Mouse (Mus musculus) kidney, embryonic 16.5 days (tissue): ENCODE measurements around the gene Pacs2. TPM values are rescaled to one million over a fixed set of nuclear protein-coding genes. Genes with fewer than 3 reads are reported as not detected.

Source experiments
- ATAC-seq: fragments of 200-750 bp; cut with Nextera tagmentation; 2 replicates; pipeline ENCODE4 v1.8.0; 2017; ENCODE audit warnings: moderate TSS enrichment; ENCODE audit not compliant: low FRiP score, low TSS enrichment
- H3K27ac ChIP-seq: fragments of 300-500 bp; sonication (generic); 2 replicates; pipeline ENCODE4 v1.5.1; 2014; ENCODE audit warnings: low read length
- H3K27me3 ChIP-seq: fragments of 300-500 bp; sonication (generic); 2 replicates; pipeline ENCODE4 v1.6.1; 2014; ENCODE audit warnings: low read length, control low read depth, mixed read lengths; ENCODE audit not compliant: insufficient read depth
- H3K36me3 ChIP-seq: fragments of 300-500 bp; sonication (generic); 2 replicates; pipeline ENCODE4 v1.6.1; 2014; ENCODE audit warnings: low read length, control low read depth, mixed read lengths; ENCODE audit not compliant: insufficient read depth
- H3K4me1 ChIP-seq: fragments of 300-500 bp; sonication (generic); 2 replicates; pipeline ENCODE4 v1.6.1; 2014; ENCODE audit warnings: low read length, control low read depth, mixed read lengths; ENCODE audit not compliant: insufficient read depth
- H3K4me2 ChIP-seq: fragments of 300-500 bp; sonication (generic); replicated peaks from 2 replicates; pipeline ENCODE4 v1.6.1; 2014; ENCODE audit warnings: low read depth, low read length
- H3K4me3 ChIP-seq: fragments of 300-500 bp; sonication (generic); 2 replicates; pipeline ENCODE4 v1.5.1; 2014; ENCODE audit warnings: mild to moderate bottlenecking, low read length
- H3K9ac ChIP-seq: fragments of 300-500 bp; sonication (generic); replicated peaks from 2 replicates; pipeline ENCODE4 v1.6.1; 2014; ENCODE audit warnings: low read length
- H3K9me3 ChIP-seq: fragments of 300-500 bp; sonication (generic); 2 replicates; pipeline ENCODE4 v1.6.1; 2016; ENCODE audit warnings: low read length, control low read depth
- WGBS: fragments of 180-500 bp; shearing (Covaris S2); extraction: QIAGEN DNeasy Blood & Tissue Kit; methylation state at CpG from one replicate; pipeline ENCODE4 v1.1.7; 2014; 5-methylcytosine and 5-hydroxymethylcytosine counted together
- polyA plus RNA-seq: library from polyadenylated mRNA; unstranded; fragments of >200 nt; fragmentation: Nextera tagmentation; extraction: Ambion mirVana; gene quantifications from 2 replicates; pipeline ENCODE4 v1.2.1, GENCODE M21; 2015

Gene Pacs2
- polyA plus RNA-seq, result 13.3 and 13.8 TPM in 2 replicates

DNA sequence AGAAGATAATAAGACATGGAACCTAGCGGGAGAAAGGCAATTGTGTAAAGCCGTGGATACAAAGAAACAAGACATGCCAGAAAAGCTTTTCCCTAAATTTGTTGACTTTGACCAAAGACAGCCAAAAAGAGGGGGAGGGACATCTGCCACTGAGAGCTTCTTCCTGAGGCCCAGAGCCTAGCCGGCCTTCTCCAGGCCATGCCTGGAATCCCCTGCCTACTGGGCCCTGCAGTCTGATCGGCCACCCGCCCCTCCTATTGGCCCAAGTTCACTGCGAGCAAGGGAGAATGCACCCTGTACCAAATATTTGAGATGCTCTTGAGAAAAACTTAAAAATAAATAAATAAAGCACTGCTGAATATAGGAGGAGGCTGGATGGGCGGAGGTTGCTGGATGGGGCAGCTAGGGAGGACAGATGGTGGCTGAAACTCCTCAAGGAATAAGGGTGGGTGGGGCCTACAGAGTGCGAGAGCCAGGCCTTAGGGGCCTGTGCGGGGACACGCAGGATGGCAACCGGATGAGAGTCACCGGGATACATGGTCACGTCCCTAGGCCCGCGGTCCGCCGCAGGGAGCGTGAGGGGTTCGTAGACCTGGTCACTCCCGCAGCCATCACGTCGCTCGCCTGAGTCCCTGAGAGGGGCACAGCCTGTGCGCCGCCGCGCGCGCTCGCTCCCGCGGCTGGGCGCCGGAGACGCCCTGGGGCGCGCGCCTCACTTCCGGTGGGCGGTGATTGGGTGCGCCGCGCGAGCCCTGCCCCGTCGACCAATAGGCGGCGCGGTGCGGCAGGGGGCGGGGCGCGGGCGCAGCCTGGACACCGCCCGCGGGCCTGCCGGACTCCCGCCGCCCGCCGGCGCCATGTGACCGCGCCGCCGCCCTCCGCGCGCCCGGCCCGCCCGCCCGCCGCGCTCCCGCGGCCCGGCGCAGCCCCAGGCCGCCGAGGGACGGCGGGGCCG is at the start of gene Pacs2:
Gene Pacs2, plus strand, starts transcription at position 905 of the 955 bp plus-strand sequence.
- peak within 1 kb of the TSS; percentile 87 for H3K4me2 ChIP-seq
- no peaks in the 10 kb centered on the region for H3K36me3 ChIP-seq
- peak within 1 kb of the TSS; percentile 88 for H3K27ac ChIP-seq
- peak within 1 kb of the TSS; percentile 85 for H3K4me3 ChIP-seq
- peak; percentile 95 for ATAC-seq
- no peaks in the 10 kb centered on the region for H3K27me3 ChIP-seq
- H3K9me3 ChIP-seq, result no peaks in the 10 kb centered on the region
- WGBS, result 3% methylated on average over 84 of the region's 85 CpGs
- H3K4me1 ChIP-seq, result peaks cover 28% of the 10 kb centered on the region
- H3K9ac ChIP-seq, result peak within 1 kb of the TSS; percentile 91

DNA sequence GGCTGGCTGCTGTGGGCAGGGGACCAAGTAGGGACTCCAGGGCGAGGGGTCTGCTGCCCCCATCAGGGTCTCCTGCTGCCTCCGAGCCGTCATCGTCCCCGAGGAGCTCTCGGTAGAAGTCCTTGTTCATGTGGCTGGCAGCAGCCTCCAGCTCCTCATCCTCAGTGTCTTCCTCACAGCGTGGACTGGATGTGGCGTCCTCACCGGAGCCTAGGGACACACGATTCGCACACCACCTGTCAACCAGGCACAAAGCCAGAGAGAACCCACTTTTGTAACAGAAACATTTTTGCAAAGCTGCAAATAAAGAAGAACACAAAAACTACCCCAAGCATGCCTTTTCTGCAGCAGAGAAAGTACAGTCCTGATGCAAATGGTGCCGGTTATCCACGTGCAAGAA is 48.5 kb upstream of the Pacs2 start:
- Histone ChIP-seq H3K4me1 (peaks cover 13% of the 10 kb centered on the region), H3K9me3 (no peaks in the 10 kb centered on the region), H3K27ac (no peak overlapping the region), H3K4me3 (no peak overlapping the region), H3K36me3 (peaks cover 91% of the 10 kb centered on the region), H3K9ac (no peak overlapping the region), H3K4me2 (no peak overlapping the region), H3K27me3 (no peaks in the 10 kb centered on the region)
- 94% methylated on average over 13 of the region's 13 CpGs for WGBS
- no peak for ATAC-seq

DNA sequence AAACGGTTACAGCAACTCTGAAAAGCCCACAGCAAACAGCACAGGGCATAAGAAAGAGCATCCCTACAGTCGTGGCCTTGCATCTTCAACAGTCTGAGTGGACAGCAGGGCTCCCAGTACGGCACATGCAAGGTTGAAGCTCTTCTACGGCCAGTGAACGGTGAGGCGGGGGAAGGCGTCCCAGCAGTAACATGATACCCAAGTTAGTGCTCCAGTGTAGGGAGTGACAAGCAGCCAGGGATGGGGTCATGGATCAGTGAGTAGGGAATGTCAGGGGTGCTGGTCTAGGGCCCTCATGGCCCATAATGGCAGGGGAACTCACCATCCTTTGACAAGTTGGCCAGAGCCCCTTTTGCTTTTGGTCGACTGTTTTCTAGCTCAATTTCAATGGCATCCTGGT is 45.4 kb upstream of the Pacs2 start:
- ATAC-seq, result peak; percentile 88
- Histone ChIP-seq H3K4me2 (no peak overlapping the region), H3K9ac (no peak overlapping the region), H3K4me1 (peaks cover 13% of the 10 kb centered on the region), H3K36me3 (peaks cover 89% of the 10 kb centered on the region), H3K27ac (peak overlapping the region; percentile 7; the same call in 1 of the 2 replicates), H3K4me3 (no peak overlapping the region), H3K9me3 (no peaks in the 10 kb centered on the region), H3K27me3 (no peaks in the 10 kb centered on the region)
- WGBS, result 23% methylated on average over 8 of the region's 8 CpGs

DNA sequence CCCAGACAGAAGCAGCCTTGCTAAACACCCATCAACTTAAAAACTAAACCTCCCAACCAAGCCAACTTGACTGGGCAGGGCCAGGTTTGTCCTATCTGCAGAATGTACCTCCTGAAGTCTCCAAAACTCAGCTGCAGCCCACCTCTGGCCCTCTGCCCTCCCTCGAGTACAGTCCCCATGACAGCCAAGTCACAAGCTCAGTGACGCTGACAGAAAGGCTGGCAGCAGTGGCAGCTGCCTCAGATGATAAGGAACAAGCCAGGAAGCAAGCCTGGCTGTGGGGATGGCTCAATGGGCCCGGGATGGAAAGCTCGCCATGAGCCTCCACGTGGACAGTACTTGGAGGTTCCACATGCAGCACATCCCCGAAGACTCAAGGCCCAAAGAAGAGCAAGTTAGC is 44.7 kb upstream of the Pacs2 start:
- Histone ChIP-seq H3K9ac (no peak overlapping the region), H3K9me3 (no peaks in the 10 kb centered on the region), H3K27me3 (no peaks in the 10 kb centered on the region), H3K4me2 (no peak overlapping the region), H3K4me3 (no peak overlapping the region), H3K27ac (peak overlapping the region; percentile 22), H3K36me3 (peaks cover 84% of the 10 kb centered on the region), H3K4me1 (peaks cover 13% of the 10 kb centered on the region)
- 83% methylated on average over 6 of the region's 6 CpGs for WGBS
- ATAC-seq, result no peak

DNA sequence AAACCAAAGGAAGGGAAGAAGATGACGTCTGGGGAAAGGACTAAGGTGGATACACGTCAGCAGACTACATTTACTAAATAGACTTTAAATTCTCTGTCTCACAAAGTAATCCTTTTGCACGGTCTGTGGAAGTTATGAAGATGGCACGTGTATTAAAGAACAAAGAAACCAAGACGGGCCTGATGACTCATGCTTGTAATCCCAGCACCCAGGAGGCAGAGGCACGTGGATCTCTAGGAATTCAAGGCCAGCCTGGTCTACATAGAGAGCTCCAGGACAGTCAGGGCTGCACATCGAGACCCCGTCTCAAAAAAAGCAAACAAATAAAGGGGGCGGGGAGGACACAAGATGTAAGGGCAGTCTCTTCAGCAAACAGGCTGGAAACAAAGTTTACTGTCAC is 39.6 kb upstream of the Pacs2 start:
- no peaks in the 10 kb centered on the region for H3K9me3 ChIP-seq
- H3K9ac ChIP-seq, result no peak overlapping the region
- no peaks in the 10 kb centered on the region for H3K27me3 ChIP-seq
- peaks cover 17% of the 10 kb centered on the region for H3K4me1 ChIP-seq
- H3K36me3 ChIP-seq, result peaks cover 57% of the 10 kb centered on the region
- WGBS, result 94% methylated on average over 9 of the region's 9 CpGs
- no peak overlapping the region for H3K4me3 ChIP-seq
- ATAC-seq, result no peak
- no peak overlapping the region for H3K4me2 ChIP-seq
- no peak overlapping the region for H3K27ac ChIP-seq

DNA sequence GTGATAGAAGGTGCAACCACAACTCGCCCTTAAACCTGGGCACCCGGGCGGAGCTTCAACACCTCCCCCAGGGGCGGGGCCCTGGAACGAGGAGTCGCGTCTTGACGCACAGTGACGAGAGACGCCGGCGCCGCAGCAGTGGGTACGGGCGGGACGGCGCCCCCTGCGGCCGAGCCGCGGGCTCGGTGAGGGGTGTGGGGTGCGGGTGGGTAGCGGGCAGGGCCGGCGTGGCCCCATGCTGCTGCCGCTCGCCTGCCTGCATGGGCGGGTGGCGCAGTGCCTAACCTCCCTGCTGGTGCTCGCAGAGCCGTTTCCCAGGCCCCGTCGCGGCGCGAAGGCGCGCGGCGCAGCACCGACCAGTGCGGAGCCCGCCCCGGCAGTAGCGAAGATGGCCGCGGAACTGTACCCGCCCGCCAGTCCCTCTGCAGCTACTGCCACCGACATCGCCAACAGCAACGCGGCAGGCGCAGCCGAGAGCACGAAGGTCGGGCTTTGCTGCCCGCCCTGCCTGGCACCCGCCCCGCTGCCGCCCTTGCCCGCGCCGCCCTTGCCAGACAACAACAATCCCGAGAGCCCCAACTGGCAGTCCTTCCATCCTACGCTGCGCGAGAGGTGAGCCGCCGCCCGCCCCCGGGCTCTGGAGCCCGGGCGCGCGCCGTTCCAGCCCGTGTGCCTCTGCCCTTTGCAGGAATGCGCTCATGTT is 37.8 kb upstream of the Pacs2 start, which contains the start of gene Btbd6:
Gene Btbd6, plus strand, starts transcription at position 112 of the 703 bp plus-strand sequence.
- under 1% methylated on average over 64 of the region's 80 CpGs for whole genome bisulfite sequencing
- Histone ChIP-seq H3K4me2 (peak within 1 kb of the TSS; percentile 84), H3K27me3 (no peaks in the 10 kb centered on the region), H3K4me3 (peak within 1 kb of the TSS; percentile 74), H3K36me3 (peaks cover 58% of the 10 kb centered on the region), H3K9ac (peak within 1 kb of the TSS; percentile 86), H3K9me3 (no peaks in the 10 kb centered on the region), H3K4me1 (peaks cover 12% of the 10 kb centered on the region), H3K27ac (peak within 1 kb of the TSS; percentile 94)
- ATAC-seq, result peak; percentile 96

DNA sequence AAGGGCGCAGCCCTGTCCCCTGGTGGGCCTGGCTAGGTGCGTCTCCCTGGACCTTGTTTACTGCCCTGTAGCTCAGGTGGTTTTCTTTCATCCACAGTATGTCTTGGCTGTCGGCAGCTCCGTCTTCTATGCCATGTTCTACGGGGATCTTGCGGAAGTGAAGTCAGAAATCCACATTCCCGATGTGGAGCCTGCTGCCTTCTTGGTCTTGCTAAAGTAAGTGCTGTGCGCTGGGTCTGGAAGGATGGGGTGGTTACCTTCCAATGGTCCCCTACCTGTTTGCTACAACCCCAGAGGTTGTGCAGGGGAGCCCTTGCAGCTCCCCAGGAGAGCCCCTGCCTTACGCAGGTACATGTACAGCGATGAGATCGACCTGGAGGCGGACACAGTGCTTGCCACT is 37.2 kb upstream of the Pacs2 start:
- 46% methylated on average over 12 of the region's 12 CpGs for WGBS
- no peak; the same call in 1 of the 2 replicates for ATAC-seq
- Histone ChIP-seq H3K4me3 (peak overlapping the region; percentile 74), H3K4me2 (peak overlapping the region; percentile 84), H3K36me3 (peaks cover 54% of the 10 kb centered on the region), H3K4me1 (peaks cover 12% of the 10 kb centered on the region), H3K9ac (peak overlapping the region; percentile 86), H3K27ac (peak overlapping the region; percentile 94), H3K27me3 (no peaks in the 10 kb centered on the region), H3K9me3 (no peaks in the 10 kb centered on the region)

DNA sequence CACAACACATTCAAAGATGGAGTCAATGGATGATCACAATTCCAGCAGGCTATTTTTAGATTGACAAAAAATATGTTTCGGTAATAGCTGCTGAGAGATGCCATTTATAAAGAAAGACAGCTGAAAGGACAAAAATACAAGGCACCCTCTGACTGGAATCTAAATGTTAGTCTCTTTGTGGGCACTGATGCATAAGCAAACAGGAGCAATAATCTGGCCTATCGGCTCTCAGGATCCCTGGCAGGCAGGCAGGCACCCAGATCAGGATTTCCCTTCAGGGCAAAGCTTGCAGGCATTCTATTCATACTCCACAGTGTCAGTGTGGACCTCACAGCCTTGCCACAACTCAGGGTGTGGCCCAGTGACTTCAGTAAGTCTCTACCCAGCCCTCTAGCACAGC is 32.3 kb upstream of the Pacs2 start:
- no peaks in the 10 kb centered on the region for H3K9me3 ChIP-seq
- no peak overlapping the region for H3K4me2 ChIP-seq
- no peak overlapping the region for H3K9ac ChIP-seq
- peaks cover 4% of the 10 kb centered on the region for H3K4me1 ChIP-seq
- no peak overlapping the region for H3K27ac ChIP-seq
- H3K4me3 ChIP-seq, result no peak overlapping the region
- ATAC-seq, result no peak
- WGBS, result 93% methylated on average over 2 of the region's 2 CpGs
- H3K27me3 ChIP-seq, result no peaks in the 10 kb centered on the region
- H3K36me3 ChIP-seq, result peaks cover 59% of the 10 kb centered on the region

DNA sequence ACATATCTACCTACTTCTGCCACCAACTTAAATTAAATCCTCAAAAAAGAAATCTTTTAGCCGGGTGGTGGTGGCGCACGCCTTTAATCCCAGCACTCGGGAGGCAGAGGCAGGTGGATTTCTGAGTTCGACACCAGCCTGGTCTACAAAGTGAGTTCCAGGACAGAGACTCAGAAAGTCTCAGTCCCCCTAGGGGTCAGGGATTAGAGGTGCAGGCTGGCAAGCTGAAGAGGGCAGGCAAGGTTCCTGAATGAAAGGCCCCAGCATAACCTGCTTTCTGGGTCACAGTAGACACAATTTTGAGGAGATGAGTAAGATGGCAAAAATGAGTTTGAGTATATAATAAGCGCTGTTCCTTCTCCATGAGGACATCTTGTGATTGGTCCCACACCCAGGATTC is 29.0 kb upstream of the Pacs2 start:
- Histone ChIP-seq H3K27me3 (no peaks in the 10 kb centered on the region), H3K4me1 (no peaks in the 10 kb centered on the region), H3K4me3 (no peak overlapping the region), H3K9me3 (no peaks in the 10 kb centered on the region), H3K9ac (no peak overlapping the region), H3K4me2 (no peak overlapping the region), H3K27ac (no peak overlapping the region), H3K36me3 (peaks cover 54% of the 10 kb centered on the region)
- WGBS, result 93% methylated on average over 6 of the region's 6 CpGs
- no peak for ATAC-seq
